Mouse (Mus musculus): Measurements from ENCODE around the gene 2200002D01Rik. TPM values are rescaled to one million over a fixed set of nuclear protein-coding genes. Genes with fewer than 3 reads are reported as not detected.
"Not testable (repeated sequence)": the region's sequence is repeated elsewhere in the genome, so short reads cannot be mapped to it uniquely, and the experiment has no call there.

Gene 2200002D01Rik
- polyA plus RNA-seq, 1 experiment from 2014 or later: 4.1 TPM

- 9% methylated on average over 16 of the region's 16 CpGs for WGBS
- peak overlapping the region; percentile 39 for H3K4me3 ChIP-seq
- DNase-seq (ENCODE audit: extremely low spot score, low spot score): peak; percentile 45
- H3K36me3 ChIP-seq (replicated peaks): no peaks in the 10 kb centered on the region
- peaks cover 13% of the 10 kb centered on the region for H3K4me1 ChIP-seq
- H3K27me3 ChIP-seq (ENCODE audit: poor library complexity, severe bottlenecking): peaks cover 13% of the 10 kb centered on the region
- H3K27ac ChIP-seq: peak overlapping the region; percentile 73
- peaks cover 5% of the 10 kb centered on the region for H3K9me3 ChIP-seq
Observed at GRCm38 (mm10) chr7:29224756-29225394, 23.4 kb downstream of the 2200002D01Rik start.

DNA sequence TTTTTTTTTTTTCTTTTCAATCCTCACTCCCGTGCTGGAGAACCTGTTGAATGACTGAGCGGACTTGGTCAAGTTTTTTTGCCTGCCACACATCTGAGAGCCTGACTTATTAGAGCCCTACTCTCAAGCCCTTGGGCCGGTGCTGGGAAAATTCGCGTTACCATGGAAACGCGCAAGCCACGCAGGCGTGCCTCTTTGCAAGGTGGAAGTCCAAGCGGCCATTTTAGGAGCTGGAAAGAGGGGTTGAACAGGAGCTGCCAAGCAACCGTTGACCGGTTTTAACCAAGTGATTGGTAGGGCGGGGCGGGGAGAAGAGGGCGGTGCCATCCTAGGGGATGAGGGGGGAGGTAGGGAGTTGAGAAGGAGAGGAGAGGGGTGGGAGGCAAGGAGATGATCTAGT lies 33.4 kb downstream of the 2200002D01Rik start:
- no peak overlapping the region for H3K27ac ChIP-seq
- peaks cover 26% of the 10 kb centered on the region for H3K4me1 ChIP-seq
- DNase-seq (ENCODE audit: extremely low spot score, low spot score): no peak
- WGBS: 44% methylated on average over 15 of the region's 15 CpGs
- H3K27me3 ChIP-seq (ENCODE audit: poor library complexity, severe bottlenecking): peaks cover 24% of the 10 kb centered on the region
- H3K9me3 ChIP-seq: peaks cover 27% of the 10 kb centered on the region
- H3K36me3 ChIP-seq (replicated peaks): no peaks in the 10 kb centered on the region
- H3K4me3 ChIP-seq: no peak overlapping the region

DNA sequence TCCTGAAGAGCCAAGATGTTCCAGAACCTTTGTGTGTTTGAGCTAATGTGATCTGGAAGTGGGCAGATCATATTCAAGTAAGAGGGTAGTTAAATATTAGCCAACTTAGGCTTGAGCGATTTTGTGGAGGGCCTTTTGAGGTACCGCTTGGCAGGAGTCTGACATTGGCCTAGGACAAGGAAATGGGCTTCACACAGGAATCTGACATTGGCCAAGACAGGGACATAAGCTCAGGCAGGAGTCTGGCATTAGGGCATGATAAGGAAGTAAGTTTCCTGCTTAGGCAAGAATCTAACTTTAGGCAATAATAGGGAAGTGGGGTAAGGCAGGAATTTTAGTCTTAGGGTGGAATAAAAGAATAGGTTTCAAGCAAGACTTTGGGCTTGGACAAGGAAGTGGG lies 34.0 kb downstream of the 2200002D01Rik start:
- Histone ChIP-seq H3K27me3 (ENCODE audit: poor library complexity, severe bottlenecking) (peaks cover 24% of the 10 kb centered on the region), H3K9me3 (peaks cover 21% of the 10 kb centered on the region; the same call in 1 of the 2 replicates), H3K4me1 (peaks cover 26% of the 10 kb centered on the region), H3K36me3 (replicated peaks) (no peaks in the 10 kb centered on the region), H3K4me3 (peak overlapping the region; percentile 49; the same call in 1 of the 2 replicates), H3K27ac (no peak overlapping the region)
- DNase-seq (ENCODE audit: extremely low spot score, low spot score): no peak
- 68% methylated on average over 2 of the region's 2 CpGs for WGBS

- Histone ChIP-seq H3K36me3 (replicated peaks) (no peaks in the 10 kb centered on the region), H3K9me3 (peaks cover 15% of the 10 kb centered on the region; the same call in 1 of the 2 replicates), H3K27me3 (ENCODE audit: poor library complexity, severe bottlenecking) (peaks cover 24% of the 10 kb centered on the region), H3K27ac (peak within 1 kb of the TSS; percentile 65), H3K4me3 (peak within 1 kb of the TSS; percentile 49), H3K4me1 (peaks cover 26% of the 10 kb centered on the region)
- 2% methylated on average over 20 of the region's 20 CpGs for WGBS
- DNase-seq (ENCODE audit: extremely low spot score, low spot score): peak; percentile 82
Observed at GRCm38 (mm10) chr7:29213675-29214082, 34.6 kb downstream of the 2200002D01Rik start, which contains the start of gene Catsperg1. Catsperg1 (minus strand) TSS chr7:29214035.

DNA sequence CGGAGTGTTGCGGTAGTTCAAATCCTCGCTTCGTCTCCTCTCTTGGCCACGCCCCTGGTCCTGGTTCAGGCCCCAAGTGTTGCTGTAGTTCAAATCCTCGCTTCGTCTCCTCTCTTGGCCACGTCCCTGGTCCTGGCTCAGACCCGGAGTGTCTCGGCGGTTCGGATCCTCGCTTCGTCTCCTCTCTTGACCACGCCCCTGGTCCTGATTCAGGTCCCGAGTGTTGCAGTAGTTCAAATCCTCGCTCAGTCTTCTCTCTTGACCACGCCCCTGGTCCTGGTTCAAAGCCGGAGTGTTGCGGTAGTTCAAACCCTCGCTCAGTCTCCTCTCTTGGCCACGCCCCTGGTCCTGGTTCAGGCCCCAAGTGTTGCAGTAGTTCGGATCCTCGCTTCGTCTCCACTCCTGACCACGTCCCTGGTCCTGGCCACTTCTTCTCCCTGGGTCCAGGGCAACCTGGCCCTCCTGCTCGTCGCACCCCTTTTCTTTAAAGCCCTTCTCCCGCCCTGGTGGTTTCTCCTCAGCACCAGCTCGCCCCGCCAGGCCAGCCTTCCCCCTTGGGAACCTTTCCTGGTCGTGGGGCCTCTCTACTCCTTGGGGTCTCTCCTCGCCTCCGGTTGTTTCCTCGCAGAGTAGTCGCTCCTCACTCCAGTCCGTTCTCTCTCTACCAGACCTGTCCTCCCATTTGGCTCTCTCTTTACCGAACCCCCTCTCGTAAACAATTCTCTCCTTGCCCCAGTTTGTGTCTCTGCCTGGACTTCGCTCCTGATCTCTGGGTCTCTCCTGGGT lies 35.3 kb downstream of the 2200002D01Rik start:
- 13% methylated on average over 40 of the region's 40 CpGs for WGBS

DNA sequence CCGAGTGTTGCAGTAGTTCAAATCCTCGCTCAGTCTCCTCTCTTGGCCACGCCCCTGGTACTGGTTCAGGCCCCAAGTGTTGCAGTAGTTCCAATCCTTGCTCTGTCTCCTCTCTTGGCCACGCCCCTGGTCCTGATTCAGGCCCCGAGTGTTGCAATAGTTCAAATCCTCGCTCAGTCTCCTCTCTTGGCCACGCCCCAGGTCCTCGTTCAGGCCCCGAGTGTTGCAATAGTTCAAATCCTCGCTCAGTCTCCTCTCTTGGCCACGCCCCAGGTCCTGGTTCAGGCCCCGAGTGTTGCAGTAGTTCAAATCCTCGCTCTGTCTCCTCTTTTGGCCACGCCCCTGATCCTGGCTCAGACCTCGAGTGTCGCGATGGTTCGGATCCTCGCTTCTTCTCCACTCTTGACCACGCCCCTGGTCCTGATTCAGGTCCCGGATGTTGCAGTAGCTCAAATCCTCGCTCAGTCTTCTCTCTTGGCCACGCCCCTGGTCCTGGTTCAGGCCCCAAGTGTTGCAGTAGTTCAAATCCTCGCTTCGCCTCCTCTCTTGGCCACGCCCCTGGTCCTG lies 36.0 kb downstream of the 2200002D01Rik start:
- 8% methylated on average over 26 of the region's 26 CpGs for WGBS
- Histone ChIP-seq H3K27ac (no peak overlapping the region), H3K9me3 (peaks cover 12% of the 10 kb centered on the region; the same call in 1 of the 2 replicates), H3K36me3 (replicated peaks) (no peaks in the 10 kb centered on the region), H3K4me1 (peaks cover 26% of the 10 kb centered on the region), H3K4me3 (peak overlapping the region; percentile 49), H3K27me3 (ENCODE audit: poor library complexity, severe bottlenecking) (peaks cover 24% of the 10 kb centered on the region)
- peak; percentile 21 for DNase-seq (ENCODE audit: extremely low spot score, low spot score)

More for the DNA sequence above, 35.3 kb downstream of the 2200002D01Rik start:
- not testable (repeated sequence) for H3K27ac ChIP-seq; H3K36me3 ChIP-seq (replicated peaks); DNase-seq (ENCODE audit: extremely low spot score, low spot score)
- H3K4me1 ChIP-seq: peaks cover 26% of the 10 kb centered on the region
- peaks cover 24% of the 10 kb centered on the region for H3K27me3 ChIP-seq (ENCODE audit: poor library complexity, severe bottlenecking)
- H3K4me3 ChIP-seq: peak overlapping the region; percentile 49
- peaks cover 14% of the 10 kb centered on the region; the same call in 1 of the 2 replicates for H3K9me3 ChIP-seq

DNA sequence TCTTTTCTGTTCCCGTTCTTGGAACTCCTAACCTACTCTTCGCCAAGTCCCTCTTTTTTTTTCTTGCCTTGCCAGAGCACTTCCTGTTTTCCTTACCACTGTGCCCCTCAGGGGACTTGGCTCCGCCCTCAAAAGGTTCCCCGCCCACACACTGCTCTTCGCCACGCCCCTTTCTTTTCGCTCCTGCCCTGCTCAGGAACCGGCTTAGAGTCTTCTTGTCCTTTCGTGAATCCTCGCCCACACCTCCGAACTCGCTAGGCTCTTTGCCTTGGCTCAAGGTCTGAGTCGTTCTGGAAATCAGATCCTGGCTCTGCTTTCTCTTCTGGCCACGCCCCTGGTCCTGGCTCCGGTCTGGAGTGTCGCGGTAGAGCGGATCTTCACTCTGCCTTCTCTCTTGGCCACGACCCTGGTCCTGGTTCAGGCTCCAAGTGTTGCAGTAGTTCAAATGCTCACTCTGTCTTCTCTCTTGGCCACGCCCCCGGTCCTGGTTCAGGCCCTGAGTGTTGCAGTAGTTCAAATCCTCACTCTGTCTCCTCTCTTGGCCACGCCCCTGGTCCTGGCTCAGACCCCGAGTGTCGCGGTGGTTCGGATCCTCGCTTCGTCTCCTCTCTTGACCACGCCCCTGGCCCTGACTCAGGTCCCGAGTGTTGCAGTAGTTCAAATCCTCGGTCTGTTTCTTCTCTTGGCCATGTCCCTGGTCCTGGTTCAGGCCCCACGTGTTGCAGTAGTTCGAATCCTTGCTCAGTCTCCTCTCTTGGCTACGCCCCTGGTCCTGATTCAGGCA lies 36.7 kb downstream of the 2200002D01Rik start:
- H3K36me3 ChIP-seq (replicated peaks): no peaks in the 10 kb centered on the region
- H3K27me3 ChIP-seq (ENCODE audit: poor library complexity, severe bottlenecking): peaks cover 24% of the 10 kb centered on the region
- H3K4me1 ChIP-seq: peaks cover 26% of the 10 kb centered on the region
- H3K4me3 ChIP-seq: peak overlapping the region; percentile 49
- 5% methylated on average over 34 of the region's 34 CpGs for WGBS
- peak; percentile 72 for DNase-seq (ENCODE audit: extremely low spot score, low spot score)
- H3K9me3 ChIP-seq: peaks cover 5% of the 10 kb centered on the region; the same call in 1 of the 2 replicates
- 0 out of 2 replicates have a peak overlapping the region, but pooled peaks have one; percentile 40 for H3K27ac ChIP-seq

GRCm38 (mm10) chr7:29211013-29211412 lies 37.3 kb downstream of the 2200002D01Rik start:
- Histone ChIP-seq H3K27ac (0 out of 2 replicates have a peak overlapping the region, but pooled peaks have one; percentile 40), H3K4me3 (peak overlapping the region; percentile 49), H3K4me1 (peaks cover 26% of the 10 kb centered on the region), H3K27me3 (ENCODE audit: poor library complexity, severe bottlenecking) (peaks cover 24% of the 10 kb centered on the region)
- H3K36me3 ChIP-seq (replicated peaks); H3K9me3 ChIP-seq; DNase-seq (ENCODE audit: extremely low spot score, low spot score): not testable (repeated sequence)
- WGBS: 33% methylated on average over 14 of the region's 15 CpGs

DNA sequence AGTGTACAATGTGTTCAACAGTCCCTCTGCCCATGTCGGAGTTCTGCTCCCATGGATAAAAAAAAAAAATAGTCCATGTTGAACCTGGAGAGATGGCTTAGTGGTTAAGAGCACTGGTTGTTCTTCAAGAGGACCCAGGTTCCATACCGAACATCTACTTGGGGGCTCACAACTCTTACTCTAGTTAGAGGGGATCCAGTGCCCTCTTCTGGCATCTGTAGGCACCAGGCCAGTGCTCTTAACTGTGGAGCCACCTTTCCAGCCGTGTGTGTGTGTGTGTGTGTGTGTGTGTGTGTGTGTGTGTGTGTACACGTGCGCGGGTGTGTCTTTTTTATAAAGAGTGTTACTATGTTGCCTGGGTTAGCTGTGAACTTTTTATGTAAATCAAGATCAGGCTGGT lies 45.7 kb downstream of the 2200002D01Rik start:
- WGBS: 89% methylated on average over 6 of the region's 6 CpGs
- Histone ChIP-seq H3K9me3 (no peaks in the 10 kb centered on the region), H3K4me1 (no peaks in the 10 kb centered on the region), H3K27me3 (ENCODE audit: poor library complexity, severe bottlenecking) (no peaks in the 10 kb centered on the region), H3K4me3 (no peak overlapping the region), H3K36me3 (replicated peaks) (no peaks in the 10 kb centered on the region), H3K27ac (no peak overlapping the region)
- DNase-seq (ENCODE audit: extremely low spot score, low spot score): no peak

Other genes with a start within 250 kb of the 2200002D01Rik start
- gene Ryr1, start 123.3 kb downstream of the 2200002D01Rik start, polyA plus RNA-seq (2016; fragmentation: Nextera tagmentation; extraction: Ambion mirVana): 1.0 and 1.2 TPM in 2 replicates
- gene Rasgrp4, start 113.6 kb downstream of the 2200002D01Rik start, polyA plus RNA-seq (2016; fragmentation: Nextera tagmentation; extraction: Ambion mirVana): 0.58 and 0.88 TPM in 2 replicates
- 11.5 and 11.7 TPM in 2 replicates for gene Fam98c, start 92.2 kb downstream of the 2200002D01Rik start, polyA plus RNA-seq (2016; fragmentation: Nextera tagmentation; extraction: Ambion mirVana)
- gene Ggn, start 78.3 kb downstream of the 2200002D01Rik start, polyA plus RNA-seq (2016; fragmentation: Nextera tagmentation; extraction: Ambion mirVana): 0.69 and 1.1 TPM in 2 replicates
- gene Spred3, start 78.1 kb downstream of the 2200002D01Rik start, polyA plus RNA-seq (2016; fragmentation: Nextera tagmentation; extraction: Ambion mirVana): 4.4 and 5.4 TPM in 2 replicates
- gene Psmd8, start 67.8 kb downstream of the 2200002D01Rik start, polyA plus RNA-seq (2016; fragmentation: Nextera tagmentation; extraction: Ambion mirVana): 290 and 304 TPM in 2 replicates
- gene Catsperg1, start 34.4 kb downstream of the 2200002D01Rik start, polyA plus RNA-seq (2016; fragmentation: Nextera tagmentation; extraction: Ambion mirVana): 0.33 and 0.38 TPM in 2 replicates
- 0.64 and 0.79 TPM in 2 replicates for gene Kcnk6, start 16.0 kb downstream of the 2200002D01Rik start, polyA plus RNA-seq (2016; fragmentation: Nextera tagmentation; extraction: Ambion mirVana)
- 103 and 108 TPM in 2 replicates for gene Yif1b, start 10.1 kb downstream of the 2200002D01Rik start, polyA plus RNA-seq (2016; fragmentation: Nextera tagmentation; extraction: Ambion mirVana)
- 44.2 and 50.8 TPM in 2 replicates for gene Spint2, start 33.4 kb upstream of the 2200002D01Rik start, polyA plus RNA-seq (2016; fragmentation: Nextera tagmentation; extraction: Ambion mirVana)
- 7.4 and 8.7 TPM in 2 replicates for gene Ppp1r14a, start 40.8 kb upstream of the 2200002D01Rik start, polyA plus RNA-seq (2016; fragmentation: Nextera tagmentation; extraction: Ambion mirVana)
- gene Dpf1, start 55.5 kb upstream of the 2200002D01Rik start, polyA plus RNA-seq (2016; fragmentation: Nextera tagmentation; extraction: Ambion mirVana): 39.1 and 42.7 TPM in 2 replicates

Measured in forebrain, embryonic 10.5 days (tissue).